Mouse (Mus musculus) heart, postnatal 36 days (tissue): Measurements from ENCODE around the gene Adssl1. TPM values are rescaled to one million over a fixed set of nuclear protein-coding genes. Genes with fewer than 3 reads are reported as not detected.

ENCODE experiments used
- DNase-seq, 2 experiments: peaks; one replicate each; pipeline ENCODE4 v3.0.0; 2021 to 2022
- intact Hi-C: fragments of 180-260 bp; cut with DNase I; formaldehyde crosslinking; loops from one replicate; pipeline ENCODE4 v1.15.1; 2025
- total RNA-seq, 2 experiments: library from RNA; stranded (reverse); gene quantifications; 2 replicates each; pipeline ENCODE4 v1.2.3; 2021

The Adssl1 gene
- total RNA-seq, 2 experiments from 2014 or later = 162 to 165 TPM

DNA sequence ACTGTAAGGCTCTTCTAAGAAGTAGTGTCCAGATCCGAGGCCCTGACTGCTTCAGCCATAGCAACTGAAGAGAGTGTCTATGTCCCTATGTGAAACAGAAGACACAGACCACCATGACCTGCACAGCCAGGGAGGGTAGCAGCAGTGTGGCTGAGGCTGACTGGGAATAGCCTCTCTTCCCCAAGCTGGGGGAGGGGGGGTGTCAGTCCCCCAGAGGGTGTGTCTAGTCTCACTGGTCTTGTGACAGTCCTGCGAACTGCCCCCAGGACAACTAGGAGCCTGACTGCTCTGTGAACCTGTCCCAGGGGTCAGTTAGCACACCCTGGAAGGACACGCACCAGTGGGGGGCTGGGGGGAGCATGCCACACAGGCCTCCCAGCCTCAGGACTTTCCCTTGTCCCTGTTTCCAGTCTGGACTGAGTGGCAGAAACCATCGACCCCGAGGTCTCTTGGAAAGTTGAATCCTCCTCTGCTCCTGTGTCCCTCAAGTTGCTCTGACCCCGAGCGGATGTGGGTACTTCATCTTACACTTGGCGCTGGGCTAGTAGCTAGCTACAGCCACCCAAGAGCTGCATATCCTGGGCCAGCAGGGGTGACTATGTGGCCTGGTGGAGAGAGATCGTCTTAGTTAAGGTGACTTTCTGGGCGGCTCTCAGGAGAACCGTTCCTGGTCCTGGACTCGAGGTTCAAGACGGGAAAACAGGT is 712 bp upstream of the Adssl1 start:
- peak; percentile 54 for DNase-seq
- intact Hi-C loops = no loop called here

GRCm38 (mm10) chr12:112620354-112621061 is 663 bp downstream of the Adssl1 start:
- intact Hi-C loops = no loop called here
- no peak for DNase-seq

DNA sequence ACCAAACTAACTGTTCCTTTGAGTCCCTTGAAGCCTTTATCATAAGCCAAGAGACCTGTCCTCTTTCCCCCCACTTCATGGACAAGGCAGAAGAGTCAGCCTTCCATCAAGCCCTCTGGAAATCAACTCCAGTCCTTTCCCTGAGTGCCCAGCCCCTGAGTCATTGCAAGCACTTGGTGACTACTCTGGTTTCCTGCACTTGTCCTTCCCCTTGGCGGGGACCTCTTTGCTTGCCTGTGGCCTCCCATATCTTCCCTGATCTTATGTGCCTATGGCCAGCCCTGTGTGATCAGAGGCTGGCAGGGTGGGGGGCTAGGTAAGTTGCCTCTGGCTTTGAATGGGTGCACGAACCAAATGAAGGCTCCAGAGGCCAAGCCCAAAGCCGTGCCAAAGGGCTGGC is 2.1 kb downstream of the Adssl1 start:
- intact Hi-C loops = no loop called here
- DNase-seq = no peak

GRCm38 (mm10) chr12:112623742-112624141 is 3.9 kb downstream of the Adssl1 start:
- intact Hi-C loops = no loop called here
- DNase-seq = peak; percentile 73

DNA sequence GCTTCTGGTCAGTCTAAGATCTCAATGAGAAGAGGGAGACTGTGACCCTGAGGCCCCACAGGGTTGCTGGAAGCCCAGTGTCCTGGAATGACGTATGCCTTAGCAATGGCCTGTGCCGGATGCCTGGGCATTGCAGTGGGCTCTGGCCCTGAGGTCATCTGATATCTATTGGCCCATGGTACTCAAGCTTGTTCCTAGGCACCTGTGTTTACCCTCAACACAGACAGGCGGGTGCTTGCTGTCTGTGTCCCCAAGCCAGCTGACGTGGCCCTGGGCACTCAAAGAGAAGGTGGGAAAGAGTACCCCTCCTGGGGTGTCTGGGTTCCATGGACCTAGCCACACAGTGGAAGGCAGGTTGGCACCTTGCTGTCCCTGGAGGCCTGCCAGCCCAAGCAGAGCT is 5.9 kb downstream of the Adssl1 start:
- no peak for DNase-seq
- intact Hi-C loops = no loop called here

GRCm38 (mm10) chr12:112626455-112626854 is 6.6 kb downstream of the Adssl1 start:
- no peak for DNase-seq
- intact Hi-C loops = no loop called here

DNA sequence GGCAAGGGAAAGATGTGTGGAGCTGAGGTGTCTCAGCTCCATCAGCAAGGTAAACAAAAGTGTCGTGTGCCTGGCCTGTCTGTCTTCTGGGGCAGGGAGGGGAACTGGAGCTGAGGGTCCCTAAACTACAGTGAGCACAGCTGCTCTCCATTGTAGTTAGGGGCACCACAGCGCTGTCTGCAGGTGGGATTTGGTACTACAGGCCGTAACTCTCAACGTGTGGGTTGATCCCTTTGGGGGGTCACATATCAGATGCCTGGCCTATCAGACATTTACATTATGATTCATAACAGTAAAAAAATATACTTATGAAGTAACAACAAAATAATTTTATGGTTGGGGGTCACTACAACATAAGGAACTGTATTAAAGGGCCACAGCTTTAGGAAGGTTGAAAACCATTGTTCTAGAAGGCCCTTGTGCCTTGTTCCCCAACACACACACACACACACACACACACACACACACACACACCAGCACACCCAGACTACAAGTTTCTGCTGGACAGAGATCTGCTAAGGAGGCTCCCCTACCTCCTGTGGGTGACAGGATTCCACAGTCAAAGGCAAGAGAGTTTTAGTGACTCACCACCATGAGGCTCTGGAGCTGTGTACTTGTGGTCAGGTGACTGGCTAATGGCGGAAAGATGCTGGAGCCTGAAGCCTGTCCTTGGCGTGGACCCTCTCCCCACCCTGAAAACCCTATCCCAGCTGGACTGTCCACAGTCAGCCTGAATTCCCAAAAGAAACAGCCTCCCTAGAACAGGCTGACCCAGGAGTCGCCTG is 7.4 kb downstream of the Adssl1 start:
- intact Hi-C loops = no loop called here
- no peak for DNase-seq

GRCm38 (mm10) chr12:112628197-112628596 is 8.4 kb downstream of the Adssl1 start:
- DNase-seq = no peak
- intact Hi-C loops = no loop called here

DNA sequence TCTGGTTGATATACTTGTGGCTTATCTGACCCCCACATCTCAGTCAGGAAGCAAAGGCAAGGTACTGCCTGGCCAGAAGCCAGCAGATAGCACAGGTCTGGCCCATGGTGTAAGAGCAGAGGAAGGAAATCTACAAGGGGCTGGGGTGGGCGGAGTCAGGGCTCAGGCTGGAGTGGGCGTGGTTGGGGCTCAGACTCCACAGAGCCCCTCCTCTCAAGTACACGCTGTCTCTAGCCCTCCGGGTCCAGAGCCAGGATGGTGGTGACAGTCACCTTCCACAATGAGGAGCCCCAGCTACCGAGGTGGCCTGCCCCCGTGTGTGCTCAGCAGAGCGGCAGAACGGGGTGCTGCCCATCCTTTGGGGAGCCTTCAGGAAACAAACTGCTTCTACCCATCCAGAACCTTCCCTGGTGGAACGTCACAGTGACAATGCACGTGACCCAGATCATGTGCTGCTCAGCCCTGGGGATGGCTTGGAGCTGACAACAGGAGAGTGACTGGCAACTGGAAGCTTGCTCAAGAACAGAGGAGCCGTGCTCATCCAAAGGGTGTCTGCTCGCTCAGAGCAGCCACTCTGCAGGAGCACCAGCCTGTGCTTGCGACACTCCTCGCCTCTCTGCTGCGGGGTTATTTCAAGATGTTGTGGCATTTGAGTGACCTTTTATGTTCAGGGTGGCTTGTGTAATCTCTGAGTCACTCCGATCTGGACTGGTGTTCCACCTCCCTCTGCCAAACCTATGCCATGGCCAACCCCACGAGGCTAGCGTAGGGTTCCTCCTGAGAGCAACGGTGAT is 9.3 kb downstream of the Adssl1 start:
- DNase-seq = peak; percentile 61 to 67
- intact Hi-C loops = no loop called here

DNA sequence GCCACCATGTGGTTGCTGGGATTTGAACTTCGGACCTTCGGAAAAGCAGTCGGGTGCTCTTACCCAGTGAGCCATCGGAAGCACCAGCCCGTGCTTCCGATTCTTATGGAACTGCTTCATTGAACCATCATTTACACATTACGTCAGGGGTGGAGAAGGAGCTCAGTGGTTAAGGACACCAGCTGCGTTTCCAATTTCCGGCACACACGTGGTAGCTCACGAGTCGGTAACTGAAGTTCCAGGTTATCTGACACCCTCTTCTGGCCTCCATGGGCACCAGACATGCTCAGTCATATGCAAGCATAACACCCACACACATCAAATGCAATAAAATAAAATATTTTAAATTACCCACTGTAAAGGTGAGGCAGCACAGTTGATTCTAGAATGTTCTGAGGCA is 10.2 kb downstream of the Adssl1 start:
- intact Hi-C loops = no loop called here
- no peak for DNase-seq

DNA sequence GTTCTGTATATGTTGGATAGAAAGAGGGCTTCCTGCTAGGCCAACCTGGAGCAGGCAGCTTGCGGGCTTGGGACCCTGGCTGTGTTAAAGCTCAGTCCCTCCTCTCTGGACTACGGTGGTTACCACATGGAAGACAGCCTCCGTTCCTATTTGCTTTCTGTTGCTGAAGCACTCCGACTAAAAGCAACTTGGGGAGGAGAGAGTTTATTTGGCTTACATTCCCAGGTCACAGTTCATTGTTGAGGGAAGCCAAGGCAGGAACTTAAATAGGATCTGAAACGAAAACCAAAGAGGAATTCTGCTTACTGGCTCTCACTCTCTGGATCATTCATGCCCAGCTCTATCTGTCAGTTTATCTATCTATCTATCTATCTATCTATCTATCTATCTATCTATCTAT is 11.0 kb downstream of the Adssl1 start:
- intact Hi-C loops = no loop called here
- DNase-seq = no peak

DNA sequence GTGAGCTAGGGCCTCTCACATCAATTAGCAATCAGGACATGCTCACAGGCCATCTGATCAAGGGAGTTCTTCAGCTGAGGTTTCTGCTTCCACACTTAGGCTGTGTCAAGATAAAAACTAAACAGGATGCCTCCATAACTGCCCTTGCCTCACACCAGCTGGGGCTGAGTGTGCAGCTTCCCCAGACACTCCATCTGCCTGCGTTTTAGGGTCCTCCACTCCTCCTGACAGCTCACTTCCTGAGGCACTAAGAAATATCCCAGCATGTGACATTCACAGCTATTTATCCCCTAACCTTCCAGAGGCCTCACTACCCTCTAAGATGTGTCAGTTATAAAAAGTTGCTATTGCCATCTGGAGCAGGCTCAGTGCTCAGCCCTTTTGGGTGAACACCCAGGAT is 11.6 kb downstream of the Adssl1 start:
- intact Hi-C loops = no loop called here
- no peak for DNase-seq

DNA sequence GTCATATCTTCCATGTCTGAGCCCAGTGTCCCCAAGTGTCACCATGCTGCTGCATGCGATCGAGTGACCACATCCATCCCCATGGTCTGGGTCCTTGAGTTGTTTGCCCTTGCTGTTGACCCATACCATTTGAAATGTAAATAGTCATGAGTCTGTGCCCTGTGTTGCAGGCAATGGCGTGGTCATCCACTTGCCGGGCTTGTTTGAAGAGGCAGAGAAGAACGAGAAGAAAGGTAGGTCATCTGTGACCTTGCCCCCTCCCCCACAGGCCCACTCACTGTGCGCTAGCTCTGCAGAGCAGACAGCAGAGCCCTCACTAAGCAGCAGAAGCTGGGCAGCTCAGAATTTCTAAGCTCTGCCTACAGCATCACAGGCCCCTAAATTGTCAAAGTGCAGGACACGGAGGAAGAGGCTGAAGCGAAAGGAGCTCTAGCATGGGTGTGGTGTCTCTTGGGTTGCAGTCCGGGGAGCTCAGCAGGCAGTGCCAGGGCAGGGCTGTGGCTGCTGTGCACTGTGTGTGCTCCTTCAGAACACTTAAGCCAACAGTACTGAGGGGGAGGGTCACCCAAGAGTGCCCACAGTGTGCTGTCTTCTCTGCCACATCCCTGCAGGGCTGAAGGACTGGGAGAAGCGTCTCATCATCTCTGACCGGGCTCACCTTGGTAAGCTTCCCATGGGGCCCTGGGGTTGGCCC is 12.4 kb downstream of the Adssl1 start:
- intact Hi-C loops = no loop called here
- DNase-seq = no peak

DNA sequence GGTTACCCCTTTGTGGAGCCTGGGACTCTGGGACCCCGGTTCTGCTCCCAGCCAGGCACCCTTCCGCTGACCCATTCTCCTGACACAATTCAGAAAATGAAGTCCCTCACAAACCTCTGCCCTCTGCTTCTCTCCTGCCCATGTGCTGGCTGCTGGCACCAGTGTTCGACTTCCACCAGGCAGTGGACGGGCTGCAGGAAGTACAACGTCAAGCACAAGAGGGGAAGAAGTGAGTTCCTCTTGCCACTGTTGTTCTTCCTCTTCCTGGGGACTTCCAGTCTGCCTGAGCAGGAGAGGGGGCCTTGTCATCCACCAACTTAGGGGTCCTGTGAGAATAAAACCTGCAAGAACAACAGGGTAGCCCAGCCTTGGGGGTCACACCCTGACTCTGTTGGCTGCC is 13.1 kb downstream of the Adssl1 start:
- DNase-seq = no peak
- intact Hi-C loops = no loop called here

DNA sequence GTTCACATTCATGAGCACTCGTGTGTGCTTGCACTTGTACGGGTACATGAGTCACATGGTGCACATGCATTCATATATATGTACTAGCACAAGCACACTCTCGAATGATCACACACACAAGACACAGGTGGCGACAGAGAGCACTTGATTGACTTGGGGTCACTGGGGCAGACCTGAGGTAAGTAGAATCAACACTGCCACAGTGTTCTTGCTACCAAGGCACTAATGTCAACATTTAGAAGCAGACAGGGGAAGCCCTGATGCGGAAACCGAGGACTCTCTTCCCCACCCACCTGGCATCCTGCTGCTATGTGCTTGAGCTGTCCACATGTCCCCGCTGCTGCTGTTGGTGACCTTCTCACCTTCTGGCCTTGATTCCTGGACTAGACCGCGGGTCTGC is 13.8 kb downstream of the Adssl1 start:
- no peak for DNase-seq
- intact Hi-C loops = no loop called here

DNA sequence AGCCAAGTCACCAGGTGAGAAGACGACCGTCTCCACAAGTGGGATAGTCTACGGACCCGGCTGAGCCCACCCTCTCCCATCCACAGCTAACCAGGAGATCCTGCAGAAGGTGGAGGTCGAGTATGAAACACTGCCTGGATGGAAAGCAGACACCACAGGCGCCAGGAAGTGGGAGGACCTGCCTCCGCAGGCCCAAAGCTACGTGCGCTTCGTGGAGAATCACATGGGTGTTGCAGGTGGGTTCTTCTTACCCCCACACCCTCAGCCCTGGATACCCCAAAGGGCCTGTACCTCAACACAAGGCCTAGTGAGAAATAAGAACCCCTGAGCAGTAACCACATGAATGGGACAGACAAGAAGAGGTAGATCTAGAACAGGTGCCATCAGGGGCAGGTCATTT is 19.7 kb downstream of the Adssl1 start:
- no peak for DNase-seq
- intact Hi-C loops = no loop called here

DNA sequence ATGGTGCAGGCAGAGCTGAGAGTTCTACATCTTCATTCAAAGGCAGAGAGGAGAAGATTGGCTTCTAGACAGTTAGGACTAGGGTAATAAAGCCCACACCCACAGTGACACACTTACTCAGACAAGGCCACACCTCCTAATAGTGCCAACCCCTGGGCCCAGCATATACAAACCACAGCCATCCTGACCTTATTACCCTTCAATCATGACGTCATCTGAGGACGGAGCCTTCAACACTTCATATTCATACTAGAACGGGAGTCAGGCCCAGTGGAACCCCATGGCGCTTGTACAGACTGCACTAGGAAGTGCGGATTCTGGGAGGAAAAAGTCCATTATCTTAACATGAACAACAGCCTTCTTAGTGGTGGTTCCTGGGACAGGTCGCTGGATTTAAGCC is 23.3 kb downstream of the Adssl1 start:
- no peak for DNase-seq
- intact Hi-C loops = no loop called here

GRCm38 (mm10) chr12:112644180-112644854 is 24.5 kb downstream of the Adssl1 start, which contains the start of gene Siva1:
Siva1 (plus strand) TSS chr12:112644679.
- intact Hi-C loops = no loop called here
- peak; percentile 97 for DNase-seq

- intact Hi-C loops = no loop called here
- DNase-seq = no peak
These were observed 25.1 kb downstream of the Adssl1 start for GRCm38 (mm10) chr12:112644855-112645506.
